Mouse (Mus musculus): ENCODE measurements around the gene Myadml2.

The Myadml2 gene

DNA sequence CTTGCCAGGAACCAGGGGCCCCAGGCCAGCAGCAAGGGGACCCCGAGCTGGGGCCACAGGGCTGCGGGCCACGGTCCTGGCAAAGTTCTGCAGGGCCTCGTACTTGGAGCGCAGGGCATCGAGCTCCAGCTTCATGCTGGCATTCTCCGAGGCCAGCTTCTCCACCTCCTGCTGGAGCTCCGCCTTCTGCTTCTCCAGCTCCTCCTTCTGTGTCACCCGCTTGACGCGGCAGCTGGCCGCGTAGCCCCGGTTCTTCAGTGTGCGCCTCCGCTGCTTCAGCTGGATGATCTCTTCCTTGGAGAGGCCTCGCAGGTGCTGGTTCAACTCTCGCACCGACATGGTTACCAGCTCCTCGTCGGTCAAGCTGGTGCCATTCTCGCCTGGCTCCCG is 18.6 kb downstream of the Myadml2 start:
- peak; percentile 74 for DNase-seq

DNA sequence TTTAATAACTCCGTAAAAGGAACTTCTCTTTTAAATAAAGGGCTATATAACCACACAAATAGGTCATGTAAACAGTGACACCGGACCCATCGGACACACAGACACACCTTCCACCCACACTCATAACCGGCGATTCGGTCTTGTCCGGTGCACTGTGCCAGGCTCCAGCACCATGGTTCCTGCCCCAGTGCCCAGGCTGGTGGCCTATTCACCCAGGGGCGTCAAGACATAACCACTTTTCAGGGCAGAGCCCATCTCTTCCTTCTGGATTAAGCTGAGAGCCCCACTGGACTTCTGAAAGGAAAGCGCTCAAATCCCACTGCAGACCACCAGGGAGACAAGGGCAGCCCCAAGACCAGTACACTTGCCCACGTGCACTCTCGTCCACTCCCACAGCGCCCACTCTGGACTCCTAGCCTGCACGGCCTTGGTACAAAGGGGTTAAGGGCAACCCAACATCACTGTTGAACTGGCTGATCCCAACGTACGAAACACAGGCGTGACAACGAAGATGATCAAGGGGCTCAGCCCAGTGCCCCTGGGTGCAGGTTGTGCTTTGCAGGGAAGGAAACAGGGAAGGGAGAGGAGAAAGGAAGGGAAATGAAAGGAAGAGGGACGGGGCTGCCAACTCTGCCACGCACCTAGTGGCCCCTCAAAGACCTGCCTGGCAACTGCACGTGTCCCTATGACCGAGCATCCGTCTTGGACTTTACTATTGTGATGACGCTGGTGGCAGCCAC is 19.2 kb downstream of the Myadml2 start:
- no peak for DNase-seq

DNA sequence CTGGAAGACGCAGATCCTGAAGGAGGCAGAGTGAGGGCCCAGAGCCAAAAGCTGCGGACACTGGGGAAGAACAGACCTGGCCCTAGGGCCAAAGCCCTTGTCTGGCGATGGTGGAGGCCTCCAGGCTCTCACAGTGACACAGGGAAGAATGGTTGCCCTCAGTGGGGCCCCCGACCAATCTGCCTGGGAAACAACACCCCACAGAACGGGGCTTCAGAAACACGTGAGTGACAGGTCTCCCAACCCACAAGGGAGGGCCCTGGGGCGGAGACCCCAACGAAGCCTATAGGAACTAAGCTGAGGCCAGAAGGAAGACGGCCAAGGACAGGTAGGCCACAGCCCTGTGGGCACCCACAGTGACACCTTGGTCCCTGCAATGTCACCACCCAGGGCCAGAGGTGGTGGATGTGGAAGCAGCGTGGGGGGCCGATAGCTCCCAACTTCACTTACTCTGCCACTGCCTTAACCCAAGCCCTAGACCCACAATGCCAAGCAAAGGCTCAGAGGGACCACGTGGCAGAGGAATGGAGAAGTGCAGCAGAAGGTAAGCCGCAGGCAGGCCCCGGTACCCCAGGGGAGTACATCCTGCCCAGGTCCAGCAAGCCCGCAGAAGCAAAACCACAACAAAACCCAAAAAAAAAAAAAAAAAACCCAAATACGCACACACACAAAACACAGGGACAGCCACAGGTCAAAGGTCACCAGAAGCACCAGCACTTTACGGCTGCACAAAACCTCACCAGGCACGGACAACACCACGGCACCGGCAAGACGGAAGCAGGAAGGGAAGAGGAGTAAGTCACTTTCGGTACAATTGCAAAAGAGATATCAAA is 20.3 kb downstream of the Myadml2 start:
- no peak for DNase-seq

- no peak for DNase-seq
Measured at GRCm38 (mm10) chr11:120626785-120627467, 21.0 kb downstream of the Myadml2 start.

GRCm38 (mm10) chr11:120625152-120625775 is 22.7 kb downstream of the Myadml2 start, which contains the start of gene Sirt7:
Gene Sirt7, minus strand, starts transcription at chr11:120625240.
- no peak for DNase-seq

- peak; percentile 84 to 87 for DNase-seq
Measured at GRCm38 (mm10) chr11:120624680-120625111, 23.3 kb downstream of the Myadml2 start.

DNA sequence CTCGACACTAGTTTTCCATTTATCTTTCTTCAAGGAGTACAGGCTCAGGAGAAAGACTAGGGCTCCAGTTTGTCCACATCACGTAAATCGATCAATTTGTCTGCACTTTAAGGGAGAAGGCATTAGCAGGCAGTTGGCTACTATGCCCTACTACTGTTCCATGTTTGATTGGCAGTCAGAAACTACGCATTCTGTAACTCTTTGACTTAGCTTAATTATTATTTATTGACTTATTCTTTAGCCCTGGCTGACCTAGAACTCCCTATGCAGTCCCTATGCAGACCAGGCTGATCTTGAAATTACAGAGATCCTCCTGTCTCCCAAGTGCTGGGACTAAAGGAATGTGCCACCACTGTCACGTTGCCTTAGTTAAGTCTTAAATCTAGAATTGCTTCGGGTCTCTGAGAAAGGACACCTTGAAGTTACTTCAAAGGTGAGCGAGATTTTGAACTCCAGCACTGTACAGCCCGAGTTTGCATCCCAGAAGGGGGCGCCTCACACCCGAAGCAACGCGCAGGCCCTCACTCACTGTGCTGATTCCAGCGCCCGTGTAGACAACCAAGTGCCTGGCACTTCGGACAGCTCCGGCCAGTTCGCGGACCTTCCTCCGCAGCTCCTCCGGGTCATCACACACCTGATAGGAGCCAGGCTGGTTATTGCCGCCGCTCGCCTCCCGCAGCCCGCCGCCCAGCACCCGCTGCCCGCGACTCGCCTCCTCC is 23.8 kb downstream of the Myadml2 start:
- peak; percentile 64 to 81 for DNase-seq

GRCm38 (mm10) chr11:120622805-120623204 is 25.2 kb downstream of the Myadml2 start:
- no peak for DNase-seq

DNA sequence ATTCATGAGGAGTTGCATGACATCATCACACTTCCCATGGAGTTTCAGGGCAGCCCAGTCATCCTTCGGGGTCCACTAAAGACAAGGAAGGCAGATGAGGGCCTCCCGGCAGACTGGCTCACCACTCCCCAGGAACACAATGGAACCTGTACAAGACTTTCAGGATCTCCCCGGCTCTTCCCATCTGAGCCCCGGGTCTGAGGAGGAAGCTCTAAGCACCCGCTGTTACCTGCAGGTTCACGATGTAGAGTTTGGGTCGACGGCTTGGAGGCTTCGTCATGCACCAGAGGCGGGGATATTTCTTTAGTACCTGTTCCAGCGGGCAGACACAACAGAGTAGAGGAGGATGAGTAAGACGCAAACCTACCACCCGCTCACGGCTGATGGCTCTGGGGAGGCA is 27.8 kb downstream of the Myadml2 start:
- DNase-seq: no peak

DNA sequence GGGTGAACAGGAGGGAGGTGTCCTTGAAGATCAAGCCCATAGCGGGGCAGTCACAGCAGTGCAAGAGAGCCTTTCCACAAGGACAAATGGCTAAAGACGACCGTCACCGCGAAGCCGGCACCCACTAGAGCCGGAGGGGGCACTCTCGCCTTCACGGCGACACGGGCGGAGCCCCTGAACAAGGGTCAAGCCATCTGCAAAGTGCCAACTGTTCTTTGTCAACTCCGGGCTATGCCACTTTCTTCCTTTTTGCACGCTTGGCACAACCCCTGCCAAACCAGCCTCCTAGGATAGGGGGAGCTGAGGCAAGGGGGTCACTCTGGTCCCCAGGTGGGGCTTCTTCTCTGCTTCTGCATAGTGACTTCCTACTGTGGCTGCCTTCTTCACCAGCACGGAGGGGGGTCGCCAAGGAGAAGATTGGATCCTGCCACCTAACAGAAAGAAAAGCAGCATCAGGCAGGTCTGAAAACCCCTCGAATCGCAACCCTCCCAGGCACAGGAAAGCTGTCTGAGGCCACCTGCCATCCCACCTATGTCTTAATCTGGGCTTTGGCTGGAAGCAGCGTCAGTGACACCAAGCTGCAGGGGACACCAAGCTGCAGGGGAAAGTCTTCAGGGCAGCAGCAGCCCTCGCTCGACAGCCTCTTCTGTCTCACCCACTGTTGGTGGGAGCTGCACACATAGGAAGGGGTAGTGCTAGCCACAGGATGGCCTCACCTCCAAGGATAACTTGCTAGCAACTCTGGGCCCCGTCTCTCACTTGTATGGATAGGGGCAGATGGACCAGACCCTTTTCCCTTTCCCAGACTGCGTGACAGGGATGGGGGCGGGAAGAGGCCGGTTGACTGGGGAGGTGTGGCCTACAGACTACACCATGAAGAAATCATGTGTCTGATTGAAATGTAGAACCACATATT is 29.1 kb downstream of the Myadml2 start:
- no peak for DNase-seq

DNA sequence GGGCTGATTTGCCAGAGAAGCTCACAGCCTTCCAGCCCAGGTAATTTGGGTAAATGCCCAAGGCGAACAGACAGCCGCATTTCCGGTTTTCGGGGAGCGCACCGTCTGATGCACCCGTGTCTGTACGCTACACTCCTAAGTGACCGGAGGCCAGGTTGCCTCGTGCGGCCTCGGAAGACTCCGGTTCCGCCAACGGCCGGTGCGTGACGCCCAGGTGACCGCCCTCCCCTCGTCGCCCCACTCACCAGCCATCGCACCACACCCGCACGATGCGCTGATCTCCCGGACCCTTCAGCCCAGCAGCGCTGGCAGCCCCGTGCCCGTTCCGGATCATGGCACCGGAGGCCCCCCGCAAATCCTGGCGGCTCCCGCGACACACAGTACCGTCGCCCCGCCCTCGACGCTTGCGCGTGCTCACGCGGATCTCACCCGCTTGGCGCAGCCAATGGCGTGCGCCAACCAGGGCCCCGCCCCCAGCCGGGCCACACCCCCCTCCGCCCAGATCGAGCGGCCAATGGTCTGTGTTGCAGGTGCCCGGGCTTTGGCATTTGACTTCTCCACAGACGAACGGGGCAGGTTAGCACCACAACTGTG is 30.3 kb downstream of the Myadml2 start, which contains the start of gene Pcyt2:
Gene Pcyt2, minus strand, starts transcription at position 418 of the 594 bp plus-strand sequence.
- DNase-seq: peak; percentile 96

DNA sequence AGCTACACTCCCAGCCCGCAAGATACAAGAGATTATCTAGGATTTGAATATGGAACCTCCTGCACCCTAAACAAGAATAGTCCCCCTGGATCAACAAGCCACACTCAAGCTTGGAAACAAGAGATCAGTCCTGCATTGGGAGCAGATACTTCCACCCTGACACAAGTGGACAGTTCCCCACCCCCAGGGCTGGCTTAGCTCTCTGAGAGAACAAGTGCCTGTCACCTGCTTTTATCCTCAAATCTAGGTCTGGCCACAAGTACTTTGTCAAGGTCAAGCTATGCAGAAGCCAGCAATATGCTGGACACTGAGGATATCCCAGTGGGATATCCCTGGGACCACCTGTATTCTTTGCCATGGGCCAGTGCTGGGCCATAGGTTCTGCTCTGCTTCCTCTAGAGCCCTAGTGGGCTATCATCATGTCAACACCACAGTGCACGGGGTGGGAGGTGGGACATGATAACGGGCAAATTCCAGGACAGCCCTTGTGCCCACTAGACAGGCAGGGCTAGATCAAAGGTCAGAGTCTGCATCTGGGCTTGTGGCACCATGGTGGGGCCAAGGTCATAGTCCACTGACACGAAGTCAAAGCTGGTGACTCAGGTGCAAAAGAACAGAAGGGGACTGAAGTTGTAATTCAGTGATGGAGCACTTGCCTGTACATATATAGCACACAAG is 31.2 kb downstream of the Myadml2 start:
- peak; percentile 79 to 84 for DNase-seq

GRCm38 (mm10) chr11:120615606-120616203 is 32.3 kb downstream of the Myadml2 start:
- DNase-seq: no peak

GRCm38 (mm10) chr11:120615167-120615566 is 32.8 kb downstream of the Myadml2 start:
- DNase-seq: no peak

GRCm38 (mm10) chr11:120613976-120614375 is 34.0 kb downstream of the Myadml2 start:
- DNase-seq: no peak

DNA sequence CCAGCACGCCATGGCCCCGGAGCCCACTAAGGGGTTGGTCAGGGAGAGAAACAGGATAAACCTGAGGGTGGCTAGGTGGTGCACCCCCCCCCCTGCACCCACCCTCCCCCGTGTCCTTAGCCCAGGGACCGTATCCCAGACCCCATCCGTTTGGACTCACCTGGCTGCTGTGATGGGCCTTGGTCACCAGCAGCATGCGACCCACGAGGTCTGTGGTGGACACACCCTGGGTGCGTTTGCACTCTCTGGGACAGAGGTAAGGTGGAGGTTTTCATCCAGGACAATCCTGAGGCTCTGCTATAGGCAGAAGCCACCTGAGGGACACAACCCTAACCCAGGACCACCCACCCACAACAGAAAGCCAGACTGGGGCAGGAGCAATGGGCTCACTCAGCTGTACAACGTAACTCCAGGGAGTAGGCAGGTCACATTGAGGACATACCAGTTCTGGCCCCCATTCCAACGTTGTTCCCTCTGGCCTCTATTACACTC is 34.4 kb downstream of the Myadml2 start:
- DNase-seq: no peak

- peak; percentile 67 to 79 for DNase-seq
Measured at GRCm38 (mm10) chr11:120612763-120613162, 35.2 kb downstream of the Myadml2 start.

- DNase-seq: no peak
Measured at GRCm38 (mm10) chr11:120610477-120611046, 37.4 kb downstream of the Myadml2 start.

DNA sequence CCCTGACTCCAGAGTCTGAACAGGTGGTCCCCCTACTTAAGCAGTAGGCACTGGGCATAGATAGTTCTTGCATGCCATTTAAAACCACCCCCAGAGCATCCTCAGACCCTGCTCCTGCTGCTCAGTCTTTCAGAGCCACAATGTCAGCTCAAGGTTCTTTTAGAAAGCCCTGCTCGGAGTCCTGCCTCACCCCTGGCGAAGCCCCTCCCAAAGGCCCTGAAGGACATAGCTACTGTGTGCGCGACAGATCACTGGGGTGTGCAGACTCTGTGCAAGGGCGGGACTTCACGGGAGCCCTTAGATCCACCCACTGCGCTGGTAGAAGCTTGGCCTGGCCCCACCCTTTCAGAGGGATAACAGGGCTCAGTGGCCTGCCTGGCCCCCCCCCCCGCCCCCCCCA is 38.7 kb downstream of the Myadml2 start:
- peak in 1 of 2 experiments; percentile 67 for DNase-seq

Measured in kidney, adult 8-10 months (tissue).